Mouse (Mus musculus) thymus, adult 2 months (tissue): ENCODE results near the gene Zfp598.

ENCODE experiments used
- CTCF ChIP-seq: fragments of 200-500 bp; IDR thresholded peaks from 2 replicates; pipeline ENCODE4 v1.5.1; 2012; ENCODE audit warnings: mild to moderate bottlenecking, control low read depth, low read length, moderate library complexity, borderline replicate concordance; ENCODE audit not compliant: control insufficient read depth, poor library complexity, insufficient read depth; ENCODE audit errors: extremely low read depth
- POLR2A ChIP-seq: fragments of 200-500 bp; IDR thresholded peaks from 2 replicates; pipeline ENCODE4 v1.6.1; 2012; ENCODE audit warnings: mild to moderate bottlenecking, low read length, control low read depth, moderate library complexity; ENCODE audit not compliant: control insufficient read depth, poor library complexity, insufficient read depth; ENCODE audit errors: extremely low read depth

DNA sequence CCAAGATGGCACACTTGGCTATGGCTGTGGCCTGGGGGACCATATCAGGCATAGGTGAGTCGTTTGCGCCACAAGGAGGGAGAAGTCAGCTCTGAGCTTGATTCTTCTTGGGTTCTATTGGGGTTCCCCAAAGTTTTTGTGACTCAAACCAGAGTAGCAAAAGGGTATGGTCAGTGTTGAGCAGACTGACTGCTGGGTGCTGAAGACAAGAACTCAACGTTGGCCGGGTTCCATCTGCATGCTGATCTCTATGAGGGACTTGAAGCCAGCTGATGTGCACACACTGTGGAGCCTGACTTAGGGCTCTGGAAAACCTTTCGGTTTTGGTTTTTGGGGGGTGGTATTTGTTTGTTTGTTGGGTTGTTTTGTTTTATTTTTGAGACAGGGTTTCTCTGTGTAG is 33.8 kb upstream of the Zfp598 start:
- no peak for TF ChIP-seq CTCF
- no peak for TF ChIP-seq POLR2A
